In genomic region chr11:40395331-40395730, GRCm38 (mm10) we compare ENCODE assay signal across 13 mouse cellular contexts.
DNase-seq lines count a peak whose midpoint lies in the region; ATAC-seq lines count a peak whose summit lies in the region.
"Had no signal": no experiment of that assay in that cellular context is flagged by ENCODE, and none has a peak within 500 bp of the region (broad histone marks: within the 10 kb centered on the region; RNA-seq: fewer than 3 reads in every experiment).

No protein-coding gene starts in this region.

- ATAC-seq in forebrain, embryonic 14.5 days = peak; percentile 33; the same call in 1 of the 2 replicates
- ATAC-seq in forebrain, embryonic 11.5 days (replicated peaks; ENCODE audit: low FRiP score) = no peak
- peak; percentile 70 for ATAC-seq in limb, embryonic 13.5 days (ENCODE audit: low FRiP score, low read depth)
- ATAC-seq: liver, embryonic 12.5 days had no signal

- peak; percentile 74 for DNase-seq in forebrain, embryonic 14.5 days (ENCODE audit: low spot score)
- no peak for DNase-seq in forebrain, embryonic 11.5 days (ENCODE audit: low spot score)
- DNase-seq in thymus, postnatal 4 days = peak; percentile 3
- DNase-seq in thymus, postnatal 36 days = no peak
- peak; percentile 50 for DNase-seq in telencephalon, adult 2 months (ENCODE audit: low read depth, low spot score)
- DNase-seq in adrenal gland, postnatal 4 days (ENCODE audit: low spot score in 2 of 2) = no peak
- DNase-seq in spleen, postnatal 4 days (ENCODE audit: low spot score in 2 of 2) = no peak
- DNase-seq: gastrocnemius, postnatal 14 days; heart, postnatal 10 days had no signal

- no peak overlapping the region for H3K4me3 ChIP-seq in forebrain, embryonic 14.5 days (ENCODE audit: low read depth, low read length)
- H3K4me3 ChIP-seq in forebrain, embryonic 11.5 days (ENCODE audit: low read depth, low read length) = no peak overlapping the region
- H3K4me3 ChIP-seq in limb, embryonic 13.5 days = peak overlapping the region; percentile 14
- H3K4me3 ChIP-seq: liver, embryonic 12.5 days; megakaryocyte, embryonic 14.5 days had no signal

- no peaks in the 10 kb centered on the region for H3K9me3 ChIP-seq in forebrain, embryonic 14.5 days (replicated peaks; ENCODE audit: control insufficient read depth, low read length)
- no peaks in the 10 kb centered on the region for H3K9me3 ChIP-seq in forebrain, embryonic 11.5 days (ENCODE audit: control insufficient read depth, low read length)
- no peaks in the 10 kb centered on the region for H3K9me3 ChIP-seq in limb, embryonic 13.5 days
- H3K9me3 ChIP-seq: liver, embryonic 12.5 days had no signal

- no peaks in the 10 kb centered on the region for H3K36me3 ChIP-seq in forebrain, embryonic 14.5 days (ENCODE audit: control insufficient read depth, insufficient read depth, low read length)
- no peaks in the 10 kb centered on the region for H3K36me3 ChIP-seq in forebrain, embryonic 11.5 days (ENCODE audit: control insufficient read depth, insufficient read depth, low read length)
- H3K36me3 ChIP-seq in limb, embryonic 13.5 days = no peaks in the 10 kb centered on the region
- H3K36me3 ChIP-seq: liver, embryonic 12.5 days had no signal

- no peaks in the 10 kb centered on the region for H3K27me3 ChIP-seq in forebrain, embryonic 14.5 days (replicated peaks; ENCODE audit: control insufficient read depth, insufficient read depth, low read length)
- no peaks in the 10 kb centered on the region for H3K27me3 ChIP-seq in forebrain, embryonic 11.5 days (ENCODE audit: control insufficient read depth, insufficient read depth, low read length)
- peaks cover 4% of the 10 kb centered on the region; the same call in 1 of the 2 replicates for H3K27me3 ChIP-seq in limb, embryonic 13.5 days
- H3K27me3 ChIP-seq: liver, embryonic 12.5 days; megakaryocyte, embryonic 14.5 days had no signal

- peak overlapping the region; percentile 15 for H3K4me2 ChIP-seq in forebrain, embryonic 14.5 days (ENCODE audit: low read length)
- H3K4me2 ChIP-seq in forebrain, embryonic 11.5 days (ENCODE audit: low read depth, low read length, severe bottlenecking) = no peak overlapping the region
- peak overlapping the region; percentile 50 for H3K4me2 ChIP-seq in limb, embryonic 13.5 days (replicated peaks)
- H3K4me2 ChIP-seq: liver, embryonic 12.5 days had no signal

- peak overlapping the region; percentile 14; the same call in 1 of the 2 replicates for H3K27ac ChIP-seq in forebrain, embryonic 14.5 days (ENCODE audit: low read depth, low read length)
- H3K27ac ChIP-seq in forebrain, embryonic 11.5 days (ENCODE audit: low read depth, low read length) = no peak overlapping the region
- peak overlapping the region; percentile 87 for H3K27ac ChIP-seq in limb, embryonic 13.5 days
- H3K27ac ChIP-seq: kidney, postnatal 0 days; liver, embryonic 12.5 days had no signal

- H3K9ac ChIP-seq in forebrain, embryonic 14.5 days (ENCODE audit: low read length) = no peak overlapping the region
- H3K9ac ChIP-seq in forebrain, embryonic 11.5 days (ENCODE audit: low read length) = no peak overlapping the region
- H3K9ac ChIP-seq in limb, embryonic 13.5 days = no peak overlapping the region
- H3K9ac ChIP-seq: liver, embryonic 12.5 days had no signal

- WGBS in forebrain, embryonic 14.5 days = 36% methylated on average over 11 of the region's 11 CpGs
- 75% methylated on average over 11 of the region's 11 CpGs for WGBS in forebrain, embryonic 11.5 days
- 8% methylated on average over 11 of the region's 11 CpGs for WGBS in limb, embryonic 13.5 days

- peaks cover 13% of the 10 kb centered on the region for H3K4me1 ChIP-seq in forebrain, embryonic 14.5 days (ENCODE audit: control insufficient read depth, insufficient read depth, low read length)
- no peaks in the 10 kb centered on the region; the same call in 1 of the 2 replicates for H3K4me1 ChIP-seq in forebrain, embryonic 11.5 days (replicated peaks; ENCODE audit: control insufficient read depth, insufficient read depth, low read length)
- H3K4me1 ChIP-seq in limb, embryonic 13.5 days = peaks cover 23% of the 10 kb centered on the region
- H3K4me1 ChIP-seq: liver, embryonic 12.5 days; megakaryocyte, embryonic 14.5 days had no signal

Comparison
In these comparisons a context has a peak if more than half of its experiments do, and no peak if none do; other contexts are left out.
1. DNase-seq: peak in forebrain, embryonic 14.5 days (single experiment), thymus, postnatal 4 days (single experiment) and telencephalon, adult 2 months (single experiment); none in forebrain, embryonic 11.5 days (single experiment), thymus, postnatal 36 days (0 of 2), adrenal gland, postnatal 4 days (0 of 2) and spleen, postnatal 4 days (0 of 2).